Mouse (Mus musculus) neutrophil, adult 5-6 weeks (primary cell): ENCODE measurements at regions not wholly inside any gene's neighbourhood (a gene's known extent, or its start where the extent isn't known, plus 50 kb on each side); places are given as distances from the start of the nearest gene placed in this dataset.

Experiments used
- ATAC-seq: fragments of 151-379, 151-347 bp; 2 replicates; pipeline ENCODE4 v1.8.0; 2017; ENCODE audit warnings: mild to moderate bottlenecking, moderate TSS enrichment; ENCODE audit not compliant: insufficient number of reproducible peaks, poor library complexity, low FRiP score, severe bottlenecking; ENCODE audit errors: extremely low read depth

DNA sequence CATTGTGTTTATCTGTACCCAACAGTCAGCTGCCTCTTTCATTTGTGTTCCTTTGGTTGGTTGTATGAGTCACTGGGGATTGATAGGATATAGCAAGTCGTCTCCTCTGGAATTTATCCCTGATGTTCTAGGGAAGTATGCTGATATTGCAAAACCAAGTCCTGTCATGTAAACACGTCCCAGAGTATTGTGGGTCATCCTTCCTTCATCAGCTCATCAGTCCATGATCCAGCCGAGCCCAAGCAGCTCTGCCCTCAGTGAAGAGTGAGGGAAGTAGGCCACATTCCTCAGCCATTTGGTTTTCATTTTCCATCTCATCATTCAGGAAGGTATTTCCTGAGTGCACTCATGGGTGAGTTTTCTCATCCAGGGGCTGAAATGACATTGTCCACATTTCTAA is 54.3 kb upstream of the Ampd3 start:
- ATAC-seq = no peak

DNA sequence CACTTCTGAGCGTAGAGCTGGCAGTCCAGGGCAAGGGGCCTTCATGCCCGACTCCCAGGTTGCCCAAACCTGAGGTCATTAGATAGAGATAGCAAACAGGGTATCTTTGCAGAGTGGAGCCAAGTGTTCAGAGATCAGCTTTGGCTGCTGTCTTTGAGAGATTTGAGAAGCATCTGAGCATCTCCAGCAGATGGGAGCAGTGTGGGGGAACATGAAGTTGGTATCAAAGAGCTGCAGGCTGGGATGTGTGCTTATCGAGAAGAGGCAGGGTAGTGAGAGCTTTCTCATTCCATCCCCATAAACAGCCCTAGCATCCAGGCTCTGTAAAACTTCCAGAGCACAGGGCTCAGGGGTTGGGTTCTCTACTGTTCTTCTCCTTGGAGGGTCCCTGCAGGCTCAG is 52.9 kb upstream of the Ampd3 start:
- no peak for ATAC-seq

DNA sequence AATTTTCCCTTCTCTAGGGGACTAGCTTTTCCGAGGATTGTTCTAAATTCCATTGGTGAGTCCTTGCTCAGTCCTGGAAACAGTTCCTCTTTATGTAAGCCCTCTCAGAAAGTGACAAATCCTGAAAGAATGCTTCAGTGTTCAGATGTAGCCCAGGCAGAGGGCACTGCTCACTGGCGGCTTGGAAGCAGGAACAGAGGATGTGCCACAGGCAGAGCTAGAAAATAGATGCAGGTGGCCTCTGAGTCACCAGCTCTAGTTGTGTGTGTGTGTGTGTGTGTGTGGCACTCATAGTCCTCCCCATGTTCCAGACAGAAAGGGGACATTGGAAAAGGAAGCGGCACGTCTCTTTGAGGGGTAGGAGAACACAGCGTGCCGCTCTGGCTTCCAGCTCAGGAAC is 52.5 kb upstream of the Ampd3 start:
- ATAC-seq = no peak

DNA sequence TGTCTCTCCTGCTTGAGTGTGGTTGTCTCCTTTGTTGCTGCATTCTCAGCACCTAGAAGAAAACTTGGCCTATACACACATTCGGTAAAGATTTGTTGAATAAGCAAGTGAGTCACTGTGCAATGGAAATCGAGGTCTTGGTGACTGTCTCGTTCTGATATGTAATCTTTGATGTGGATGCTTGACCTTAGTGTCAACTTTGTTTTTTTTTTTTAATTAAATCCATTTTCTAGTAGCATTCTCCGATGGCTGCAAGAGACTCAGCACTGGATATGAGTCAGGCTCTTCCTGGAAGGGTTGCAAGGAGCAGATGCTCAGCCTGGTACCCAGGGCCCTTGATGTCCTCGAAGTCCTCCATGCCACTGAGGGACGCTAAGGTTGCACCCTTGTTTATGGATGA is 50.9 kb upstream of the Ampd3 start:
- no peak for ATAC-seq
